Mouse (Mus musculus) G1E-ER4 (cell line): Measurements from ENCODE around the gene Lca5l. TPM values are rescaled to one million over a fixed set of nuclear protein-coding genes. Genes with fewer than 3 reads are reported as not detected.

Experiments
- GATA1 ChIP-seq: IDR thresholded peaks from one replicate; pipeline ENCODE4 v1.8.0; 2012; ENCODE audit warnings: low read length, inconsistent platforms
- polyA plus RNA-seq: library from polyadenylated mRNA; stranded (reverse); fragments of >175 nt; gene quantifications from 2 replicates; pipeline ENCODE4 v1.2.3, GENCODE M21; 2012

The Lca5l gene
- polyA plus RNA-seq, 1 experiment: not detected

GRCm38 (mm10) chr16:96199913-96200701 is 8.0 kb upstream of the Lca5l start, which contains the start of gene Sh3bgr:
TSS of gene Sh3bgr (plus strand) at chr16:96200450.
- TF ChIP-seq GATA1: no peak

- TF ChIP-seq GATA1: no peak
Measured at GRCm38 (mm10) chr16:96187619-96188018, 4.5 kb downstream of the Lca5l start.

GRCm38 (mm10) chr16:96179156-96179555 is 12.9 kb downstream of the Lca5l start:
- no peak for TF ChIP-seq GATA1

GRCm38 (mm10) chr16:96175399-96175798 is 16.7 kb downstream of the Lca5l start:
- TF ChIP-seq GATA1: no peak

- no peak for TF ChIP-seq GATA1
Measured at GRCm38 (mm10) chr16:96173648-96174047, 18.4 kb downstream of the Lca5l start.

- no peak for TF ChIP-seq GATA1
Measured at GRCm38 (mm10) chr16:96168837-96169236, 23.2 kb downstream of the Lca5l start.

- TF ChIP-seq GATA1: no peak
Measured at GRCm38 (mm10) chr16:96165723-96166264, 26.3 kb downstream of the Lca5l start.

GRCm38 (mm10) chr16:96161336-96161735 is 30.7 kb downstream of the Lca5l start:
- no peak for TF ChIP-seq GATA1

GRCm38 (mm10) chr16:96160927-96161326 is 31.1 kb downstream of the Lca5l start:
- no peak for TF ChIP-seq GATA1

GRCm38 (mm10) chr16:96159794-96160346 is 32.2 kb downstream of the Lca5l start:
- no peak for TF ChIP-seq GATA1

- no peak for TF ChIP-seq GATA1
Measured at GRCm38 (mm10) chr16:96159091-96159731, 32.9 kb downstream of the Lca5l start.

- no peak for TF ChIP-seq GATA1
Measured at GRCm38 (mm10) chr16:96158511-96159080, 33.5 kb downstream of the Lca5l start.

- TF ChIP-seq GATA1: no peak
Measured at GRCm38 (mm10) chr16:96157171-96157570, 34.9 kb downstream of the Lca5l start.

- TF ChIP-seq GATA1: no peak
Measured at GRCm38 (mm10) chr16:96156019-96156418, 36.1 kb downstream of the Lca5l start.

GRCm38 (mm10) chr16:96154476-96154875 is 37.6 kb downstream of the Lca5l start:
- no peak for TF ChIP-seq GATA1

GRCm38 (mm10) chr16:96151551-96151950 is 40.5 kb downstream of the Lca5l start:
- TF ChIP-seq GATA1: no peak

GRCm38 (mm10) chr16:96150995-96151394 is 41.1 kb downstream of the Lca5l start:
- TF ChIP-seq GATA1: no peak
